Mouse (Mus musculus): ENCODE measurements around the gene Plcb1. TPM values are rescaled to one million over a fixed set of nuclear protein-coding genes. Genes with fewer than 3 reads are reported as not detected.

Plcb1 gene
- 2.7 and 5.6 TPM in 2 replicates for polyA plus RNA-seq (2012; rRNA removed)

DNA sequence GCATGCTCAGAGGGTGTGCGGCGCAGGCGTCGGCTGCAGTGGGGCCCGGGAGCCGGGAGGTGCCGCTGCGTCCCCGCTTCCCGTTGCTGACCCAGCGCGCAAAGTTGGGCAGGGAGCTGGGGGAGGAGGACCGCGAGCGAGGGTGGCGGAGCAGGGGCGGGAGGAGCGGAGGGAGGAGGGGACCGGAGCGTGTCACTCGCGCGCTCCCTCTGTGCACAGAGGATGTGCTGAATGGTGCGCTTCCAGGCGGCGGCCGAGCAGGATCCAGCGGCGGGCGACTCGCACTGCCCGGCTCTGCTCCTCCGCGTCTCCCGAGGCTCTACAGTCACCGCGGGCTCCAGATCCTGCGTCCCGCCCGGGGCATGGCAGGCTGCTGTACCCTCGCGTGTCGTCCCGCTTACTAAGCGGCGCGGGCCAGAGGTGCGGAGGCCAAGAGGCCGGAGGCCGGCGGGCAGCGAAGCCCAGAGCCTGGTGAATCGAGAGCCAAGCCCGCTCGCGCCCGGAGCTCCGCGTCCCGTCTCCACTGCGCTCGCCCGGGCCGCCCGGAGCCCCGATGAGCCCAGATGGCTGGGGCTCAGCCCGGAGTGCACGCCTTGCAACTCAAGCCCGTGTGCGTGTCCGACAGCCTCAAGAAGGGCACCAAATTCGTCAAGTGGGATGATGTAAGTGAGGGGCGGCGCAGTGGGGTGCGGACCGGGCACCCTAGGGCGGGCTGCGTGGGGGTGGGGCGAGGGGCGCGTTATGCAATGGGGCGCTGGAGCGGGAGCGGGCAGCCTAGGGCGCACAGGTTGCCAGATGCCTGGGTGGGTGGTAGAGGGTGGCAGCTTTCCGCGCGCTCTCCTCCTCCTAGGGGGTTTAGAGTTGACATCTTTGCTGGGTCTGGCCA, at the start of gene Plcb1:
Gene Plcb1 (plus strand): TSS at position 98 of the 886 bp plus-strand sequence.

Other genes with a start within 250 kb of the Plcb1 start
- 0.06 TPM in 1 of 2 replicates, not detected in the other for gene Hao1, start 231.7 kb upstream of the Plcb1 start, polyA plus RNA-seq (2012; rRNA removed)
- 8.1 and 31.8 TPM in 2 replicates for gene Tmx4, start 141.9 kb upstream of the Plcb1 start, polyA plus RNA-seq (2012; rRNA removed)